Mouse (Mus musculus) induced T-regulatory cell, adult 2 months (primary cell): Measurements from ENCODE around the gene Plcg1.
A peak's percentile ranks its signal among the peaks of the same experiment; 100 is the strongest.

ENCODE experiments used
- DNase-seq: peaks from one replicate; pipeline ENCODE4 v3.0.0-alpha.2; 2012; ENCODE audit warnings: low read depth

Gene Plcg1

DNA sequence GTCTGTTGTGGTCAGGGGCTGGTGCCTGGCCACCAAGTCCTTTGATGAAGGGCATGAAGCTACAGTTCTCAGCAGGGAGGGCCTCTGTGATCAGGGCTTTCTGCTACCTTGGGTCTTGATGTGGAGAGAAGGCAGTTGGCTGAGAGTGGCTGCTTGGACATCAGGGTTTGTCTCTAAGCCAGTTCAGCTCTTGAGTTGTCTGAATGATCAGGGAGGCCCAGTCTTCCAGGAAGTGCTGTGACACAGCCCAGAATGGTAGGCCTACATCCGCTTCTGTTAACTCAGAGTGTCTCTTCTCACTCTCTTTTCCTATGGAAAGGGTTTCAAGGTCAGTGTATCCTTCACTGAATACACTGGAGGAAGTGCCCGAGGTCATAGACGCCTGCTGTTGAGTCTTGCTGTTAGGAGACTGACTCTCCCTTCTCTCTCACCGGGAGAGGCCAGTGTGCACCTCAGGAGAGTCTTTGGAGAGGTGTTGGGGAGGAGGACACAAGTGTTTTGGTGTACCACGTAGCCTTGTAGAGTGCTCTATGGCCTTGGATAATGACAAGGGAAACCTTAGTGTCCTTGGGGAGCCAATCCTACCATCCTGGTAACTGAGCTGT is 4.7 kb downstream of the Plcg1 start:
- peak; percentile 73 for DNase-seq

- no peak for DNase-seq
Measured at GRCm38 (mm10) chr2:160736466-160736865, 5.4 kb downstream of the Plcg1 start.

- DNase-seq: no peak
Measured at GRCm38 (mm10) chr2:160738354-160738753, 7.3 kb downstream of the Plcg1 start.

DNA sequence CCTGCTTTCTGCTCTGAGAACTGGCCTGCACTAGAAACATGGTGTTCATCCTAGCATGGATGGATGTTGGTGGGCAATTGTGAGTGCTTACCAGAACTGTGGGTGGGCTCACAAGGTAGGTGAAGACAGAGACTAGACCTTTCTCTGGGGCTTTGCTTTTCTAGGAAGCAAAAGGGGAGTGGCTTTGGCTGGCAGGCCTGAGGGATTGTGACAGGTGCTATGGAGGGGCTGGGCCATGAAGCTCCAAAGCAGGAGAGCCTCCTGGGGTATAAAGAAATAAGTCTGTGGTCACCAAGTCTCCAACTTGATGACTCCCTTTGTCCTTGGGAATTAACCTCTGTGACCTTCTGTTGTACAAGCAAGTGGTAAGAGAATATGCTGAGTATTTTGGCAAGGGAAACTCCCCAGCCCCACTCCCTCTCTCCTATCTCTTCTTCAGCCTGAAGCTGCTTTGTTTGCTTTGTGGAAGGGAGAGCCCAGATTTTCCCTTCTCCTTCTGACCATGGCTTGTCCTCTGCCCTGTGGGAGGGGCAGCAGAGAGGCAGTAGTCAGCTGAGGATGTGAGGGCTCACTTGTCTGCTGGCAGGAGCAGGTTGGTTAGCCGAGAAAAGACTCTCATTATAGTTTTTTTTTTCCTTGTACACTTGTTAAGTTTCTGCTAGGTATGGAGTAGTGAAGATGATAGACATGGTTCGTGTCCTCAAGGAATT is 8.7 kb downstream of the Plcg1 start:
- peak; percentile 53 for DNase-seq

DNA sequence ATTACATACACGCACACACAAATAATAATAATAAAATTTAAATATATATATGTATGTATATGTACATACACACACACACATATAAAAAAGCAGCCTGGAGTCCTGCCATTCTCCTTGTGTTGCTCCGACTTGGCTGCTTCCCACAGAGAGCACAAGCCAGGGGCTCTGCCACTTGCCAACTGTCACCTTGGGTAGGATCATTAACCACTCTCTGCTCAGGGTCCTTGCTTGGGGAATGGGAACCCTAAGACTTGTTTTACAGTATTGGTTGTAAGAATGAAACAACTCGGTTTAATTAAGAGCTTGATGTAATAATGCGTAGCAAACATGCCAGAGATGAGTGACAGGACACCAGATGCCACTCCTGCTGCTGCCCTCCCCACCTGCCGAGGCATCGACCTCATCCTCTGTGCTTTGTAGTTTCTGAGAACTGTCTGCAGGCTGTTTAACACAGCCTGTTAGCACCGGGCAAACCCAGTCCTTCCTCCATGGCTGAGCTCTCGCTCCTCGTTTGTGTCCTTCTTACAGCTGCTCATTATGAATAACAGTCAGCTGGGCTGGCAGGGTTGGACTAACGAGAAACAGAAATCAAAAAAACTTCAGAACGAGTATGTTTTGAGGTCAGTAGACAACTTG is 9.5 kb downstream of the Plcg1 start:
- DNase-seq: peak; percentile 71

DNA sequence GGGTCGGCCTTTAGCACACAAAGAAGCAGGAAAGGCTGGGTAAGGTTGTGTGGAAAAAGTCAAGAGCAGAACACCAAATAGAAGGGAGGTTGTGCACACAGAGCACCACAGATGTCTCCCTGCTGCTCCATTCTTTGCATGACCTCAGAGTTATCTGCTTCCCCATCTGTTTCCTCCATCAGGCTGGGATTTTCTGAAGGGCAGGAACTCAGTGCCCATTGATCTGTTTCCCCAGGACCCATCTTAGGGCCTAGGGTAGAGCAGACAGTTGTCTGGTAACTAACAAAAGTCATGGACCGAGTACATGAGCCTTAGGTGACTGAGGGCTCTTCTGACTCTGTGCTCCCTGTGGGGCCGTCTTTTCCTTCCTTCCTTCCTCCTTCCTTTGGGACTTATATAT is 10.5 kb downstream of the Plcg1 start:
- peak; percentile 62 for DNase-seq

GRCm38 (mm10) chr2:160742161-160742609 is 11.1 kb downstream of the Plcg1 start:
- peak; percentile 81 for DNase-seq

DNA sequence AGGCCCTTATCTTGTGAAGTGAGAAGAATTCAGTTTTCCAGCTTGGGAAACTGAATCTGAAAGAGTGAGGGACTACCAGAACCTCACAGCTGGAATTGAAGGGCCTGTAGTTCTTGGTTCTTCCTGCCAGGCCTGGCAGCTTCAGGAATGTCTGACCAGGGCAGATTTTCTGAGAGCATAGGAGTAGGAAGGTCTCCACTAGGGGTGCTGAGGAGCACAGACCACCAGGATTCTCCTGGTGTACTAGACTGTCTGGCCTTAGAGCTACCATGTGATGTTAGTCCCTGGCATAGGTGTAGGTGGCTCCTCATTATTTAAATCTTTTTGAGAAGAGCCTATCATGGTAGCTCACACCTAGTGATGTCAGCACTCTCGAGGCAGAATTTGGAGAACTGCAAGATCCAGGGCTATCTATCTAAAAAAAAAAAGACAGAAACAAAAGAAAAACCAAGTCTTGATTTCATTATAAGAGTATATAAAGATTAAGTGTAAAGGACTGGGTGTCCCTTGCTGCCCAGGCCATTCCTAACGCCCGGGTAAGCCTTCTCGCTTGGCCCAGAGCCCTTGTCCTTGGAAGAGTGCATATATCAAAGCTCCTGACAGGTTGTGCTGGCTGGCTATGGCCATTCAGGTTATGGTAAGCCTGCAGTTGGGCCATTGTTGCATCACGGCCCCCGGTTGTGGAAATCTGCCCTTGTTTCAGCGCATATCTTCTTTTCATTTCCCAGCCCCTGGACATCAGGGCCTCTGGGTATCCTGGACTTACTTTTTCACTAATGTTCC is 13.1 kb downstream of the Plcg1 start:
- peak; percentile 65 for DNase-seq

- peak; percentile 39 for DNase-seq
Measured at GRCm38 (mm10) chr2:160744823-160745210, 13.7 kb downstream of the Plcg1 start.

DNA sequence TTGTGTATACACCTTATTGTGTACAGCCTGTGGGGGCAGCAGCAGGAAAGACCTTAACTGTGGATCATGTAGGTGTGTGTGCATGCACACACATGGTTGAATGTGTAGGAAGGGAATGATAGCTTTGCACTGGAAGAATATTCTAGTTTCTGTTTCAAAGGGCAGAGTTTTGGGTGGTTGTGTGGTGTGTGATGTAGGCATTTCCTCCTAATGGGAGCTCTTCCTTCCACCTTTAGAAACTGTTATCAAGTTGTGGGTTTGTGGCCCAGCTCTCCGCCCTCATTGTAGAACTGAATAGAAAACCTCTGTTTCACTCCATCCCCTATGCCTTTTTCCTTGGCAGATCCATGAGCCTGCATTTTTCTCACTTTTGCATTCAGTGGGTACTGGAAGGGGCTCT is 14.4 kb downstream of the Plcg1 start:
- DNase-seq: peak; percentile 71

GRCm38 (mm10) chr2:160746637-160747036 is 15.5 kb downstream of the Plcg1 start:
- DNase-seq: peak; percentile 40

GRCm38 (mm10) chr2:160747075-160747474 is 16.0 kb downstream of the Plcg1 start:
- no peak for DNase-seq

GRCm38 (mm10) chr2:160756583-160757203 is 25.6 kb downstream of the Plcg1 start:
- peak; percentile 80 for DNase-seq

DNA sequence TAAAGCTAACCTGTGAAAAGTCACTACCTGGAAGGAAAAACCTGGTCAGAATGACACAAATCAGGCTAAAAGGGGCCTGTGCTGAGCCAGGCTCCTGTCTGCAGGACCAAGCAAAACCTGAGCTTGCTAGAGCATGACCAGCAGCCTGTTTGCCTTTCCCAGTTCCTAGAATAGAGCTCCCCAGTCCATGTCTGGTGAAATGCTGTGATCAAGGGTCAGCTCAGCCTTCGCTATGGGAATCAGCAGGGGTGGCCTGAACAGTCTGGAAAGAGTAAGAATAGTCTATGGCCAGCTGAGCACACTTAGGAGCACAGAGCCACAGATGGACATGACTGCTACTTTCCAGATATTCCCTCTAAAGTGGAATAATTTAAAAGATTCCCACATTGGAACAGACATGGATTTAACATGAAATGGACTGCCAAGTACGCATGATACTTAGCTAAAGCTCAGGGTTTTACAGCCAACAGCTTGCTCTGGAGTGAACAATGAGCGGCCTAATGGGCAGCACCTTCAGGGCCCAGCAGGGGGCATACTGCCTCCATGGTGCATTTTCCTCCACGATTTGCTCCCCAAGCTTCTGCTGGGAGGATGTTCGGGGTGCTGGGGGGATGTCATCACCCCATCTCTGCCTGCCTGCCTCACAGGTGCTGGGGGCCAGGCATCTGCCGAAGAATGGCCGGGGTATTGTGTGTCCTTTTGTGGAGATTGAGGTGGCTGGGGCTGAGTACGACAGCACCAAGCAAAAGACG is 29.5 kb downstream of the Plcg1 start:
- peak; percentile 49 for DNase-seq

DNA sequence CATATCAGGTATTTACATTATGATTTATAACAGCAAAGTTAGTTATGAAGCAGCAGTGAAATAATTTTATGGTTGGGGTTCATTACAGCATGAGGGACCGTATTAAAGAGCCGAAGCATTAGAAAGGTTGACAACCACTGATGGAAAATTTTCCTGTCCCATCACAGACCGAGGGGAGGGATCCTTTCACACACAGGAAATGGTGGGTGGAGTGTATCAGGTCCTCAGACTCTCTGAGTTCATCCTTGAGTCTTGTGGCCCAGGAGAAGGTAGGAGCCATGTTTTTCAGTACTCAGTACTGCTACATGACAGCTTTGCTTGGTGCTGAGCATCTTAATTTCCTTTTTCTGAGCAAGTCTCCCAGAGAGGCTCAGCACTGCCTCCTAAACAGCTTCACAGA is 32.7 kb downstream of the Plcg1 start:
- peak; percentile 44 for DNase-seq

DNA sequence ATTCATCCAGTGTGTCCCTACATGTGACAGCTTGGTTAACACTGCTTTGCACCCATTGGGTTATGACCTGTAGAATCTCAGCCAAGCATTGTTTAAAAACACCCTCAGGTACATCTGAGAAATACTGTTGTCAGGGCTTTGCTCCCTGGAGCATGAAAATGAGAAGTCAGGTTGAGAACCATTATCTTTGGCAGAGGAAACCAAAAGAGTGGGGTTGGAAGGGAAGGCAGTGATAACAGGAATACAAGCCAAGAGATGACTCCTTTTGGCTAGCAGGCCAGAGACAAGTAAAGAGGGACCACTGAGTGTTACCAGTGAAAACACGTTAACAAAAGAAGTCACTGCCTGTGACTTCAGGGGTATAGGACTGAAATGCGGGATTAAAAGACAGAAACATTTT is 33.3 kb downstream of the Plcg1 start:
- DNase-seq: no peak

GRCm38 (mm10) chr2:160765096-160765495 is 34.0 kb downstream of the Plcg1 start:
- no peak for DNase-seq

- no peak for DNase-seq
Measured at GRCm38 (mm10) chr2:160766371-160766771, 35.3 kb downstream of the Plcg1 start.

DNA sequence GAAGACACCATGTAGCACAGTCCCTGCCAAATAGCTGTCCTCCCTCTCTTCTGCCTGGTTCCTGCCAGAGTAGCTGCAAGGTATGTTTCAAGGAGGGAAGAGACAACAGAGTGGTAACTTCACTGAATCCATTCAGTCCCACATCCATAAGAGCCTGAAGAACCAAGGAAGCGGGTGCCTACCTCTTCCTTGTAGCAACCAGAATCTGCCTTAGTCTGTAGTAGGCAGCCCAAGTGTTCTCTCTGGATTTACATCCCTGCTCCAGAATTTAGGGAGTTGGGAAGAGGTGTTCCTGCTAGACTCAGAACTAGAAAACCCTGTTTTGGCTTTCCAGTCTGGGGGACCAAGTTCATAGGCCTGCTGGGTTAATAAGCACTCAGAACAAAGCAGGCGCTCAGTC is 36.1 kb downstream of the Plcg1 start:
- DNase-seq: no peak

DNA sequence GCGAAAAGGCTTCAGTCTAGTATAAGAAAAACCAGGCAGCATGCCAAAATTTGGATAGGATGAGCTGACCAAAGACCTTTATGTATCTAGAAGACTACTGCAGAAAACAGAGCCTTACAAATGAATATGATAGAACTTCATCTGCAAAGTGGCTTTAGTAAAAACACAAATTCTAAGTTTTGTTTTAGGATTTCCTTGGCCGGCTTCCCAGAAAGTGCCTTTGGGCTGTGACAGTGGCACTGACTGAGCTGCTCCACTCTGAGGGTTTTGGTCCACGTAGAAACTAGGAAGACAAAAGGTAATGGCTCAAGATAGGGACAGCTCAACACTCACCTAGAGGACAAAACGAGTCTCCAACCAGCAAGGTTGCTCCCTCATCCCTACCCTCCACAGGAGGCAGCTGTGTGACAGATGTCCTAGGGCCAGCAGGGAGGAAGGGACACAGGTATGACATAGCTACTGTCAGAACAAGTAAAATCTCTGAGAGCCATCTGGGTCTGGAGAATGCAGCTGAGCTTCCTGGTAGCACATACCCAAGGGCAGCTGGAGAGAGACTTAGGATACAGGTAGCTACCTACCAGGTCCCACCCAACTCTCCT is 37.1 kb downstream of the Plcg1 start:
- DNase-seq: no peak

GRCm38 (mm10) chr2:160768997-160769396 is 37.9 kb downstream of the Plcg1 start:
- no peak for DNase-seq
